Mouse (Mus musculus) embryonic facial prominence, embryonic 12.5 days (tissue): Measurements from ENCODE around the gene Gramd1b. TPM values are rescaled to one million over a fixed set of nuclear protein-coding genes. Genes with fewer than 3 reads are reported as not detected.

Experiments
- ATAC-seq: fragments of 200-750 bp; cut with Nextera tagmentation; 2 replicates; pipeline ENCODE4 v1.8.0; 2017; ENCODE audit not compliant: insufficient number of reproducible peaks, insufficient read depth, low FRiP score, low TSS enrichment
- H3K27ac ChIP-seq: fragments of 300-500 bp; sonication (generic); 2 replicates; pipeline ENCODE4 v1.5.1; 2016; ENCODE audit warnings: mild to moderate bottlenecking
- H3K27me3 ChIP-seq: fragments of 300-500 bp; sonication (generic); 2 replicates; pipeline ENCODE4 v1.6.1; 2016; ENCODE audit warnings: mild to moderate bottlenecking, moderate library complexity
- H3K36me3 ChIP-seq: fragments of 300-500 bp; sonication (generic); 2 replicates; pipeline ENCODE4 v1.6.1; 2016; ENCODE audit warnings: mild to moderate bottlenecking
- H3K4me1 ChIP-seq: fragments of 300-500 bp; sonication (generic); 2 replicates; pipeline ENCODE4 v1.6.1; 2016
- H3K4me2 ChIP-seq: fragments of 300-500 bp; sonication (generic); replicated peaks from 2 replicates; pipeline ENCODE4 v1.6.1; 2016; ENCODE audit warnings: mild to moderate bottlenecking, moderate library complexity
- H3K4me3 ChIP-seq: fragments of 300-500 bp; sonication (generic); 2 replicates; pipeline ENCODE4 v1.5.1; 2016; ENCODE audit warnings: mild to moderate bottlenecking
- H3K9ac ChIP-seq: fragments of 300-500 bp; sonication (generic); 2 replicates; pipeline ENCODE4 v1.6.1; 2016; ENCODE audit warnings: mild to moderate bottlenecking, moderate library complexity
- H3K9me3 ChIP-seq: fragments of 300-500 bp; sonication (generic); 2 replicates; pipeline ENCODE4 v1.6.1; 2016; ENCODE audit warnings: mild to moderate bottlenecking, moderate library complexity
- WGBS: fragments of 180-500 bp; shearing (Covaris S2); methylation state at CpG from one replicate; pipeline ENCODE4 v1.1.7; 2016; 5-methylcytosine and 5-hydroxymethylcytosine counted together
- polyA plus RNA-seq: library from polyadenylated mRNA; unstranded; fragments of >200 nt; fragmentation: Nextera tagmentation; extraction: Ambion mirVana; gene quantifications from 2 replicates; pipeline ENCODE4 v1.2.1, GENCODE M21; 2016

Gene Gramd1b
- polyA plus RNA-seq, 1 experiment from 2014 or later, result 5.0 TPM

- ATAC-seq, result no peak
- H3K9me3 ChIP-seq, result no peaks in the 10 kb centered on the region
- no peaks in the 10 kb centered on the region for H3K36me3 ChIP-seq
- 0 out of 2 replicates have a peak, but pooled peaks cover 1% of the 10 kb centered on the region for H3K27me3 ChIP-seq
- H3K27ac ChIP-seq, result no peak overlapping the region
- H3K4me3 ChIP-seq, result no peak overlapping the region
- no peak overlapping the region for H3K9ac ChIP-seq
- 89% methylated on average over 9 of the region's 9 CpGs for WGBS
- H3K4me2 ChIP-seq, result no peak overlapping the region
- no peaks in the 10 kb centered on the region for H3K4me1 ChIP-seq
Observed at GRCm38 (mm10) chr9:40472961-40473510, 58.1 kb downstream of the Gramd1b start.

- Histone ChIP-seq H3K36me3 (no peaks in the 10 kb centered on the region), H3K9me3 (no peaks in the 10 kb centered on the region), H3K27me3 (0 out of 2 replicates have a peak, but pooled peaks cover 5% of the 10 kb centered on the region), H3K4me3 (no peak overlapping the region), H3K4me1 (no peaks in the 10 kb centered on the region), H3K27ac (no peak overlapping the region), H3K9ac (no peak overlapping the region), H3K4me2 (no peak overlapping the region)
- WGBS, result 70% methylated on average over 15 of the region's 15 CpGs
- ATAC-seq, result no peak
Observed at GRCm38 (mm10) chr9:40469403-40470137, 61.6 kb downstream of the Gramd1b start.

- Histone ChIP-seq H3K27me3 (0 out of 2 replicates have a peak, but pooled peaks cover 5% of the 10 kb centered on the region), H3K36me3 (no peaks in the 10 kb centered on the region), H3K4me3 (no peak overlapping the region), H3K4me1 (no peaks in the 10 kb centered on the region), H3K9ac (no peak overlapping the region), H3K27ac (no peak overlapping the region), H3K9me3 (no peaks in the 10 kb centered on the region), H3K4me2 (no peak overlapping the region)
- ATAC-seq, result no peak
- WGBS, result 58% methylated on average over 7 of the region's 7 CpGs
Observed at GRCm38 (mm10) chr9:40466782-40467181, 64.4 kb downstream of the Gramd1b start.

GRCm38 (mm10) chr9:40465596-40465995, 65.6 kb downstream of the Gramd1b start:
- ATAC-seq, result no peak
- no peaks in the 10 kb centered on the region for H3K36me3 ChIP-seq
- no peaks in the 10 kb centered on the region for H3K9me3 ChIP-seq
- no peak overlapping the region for H3K9ac ChIP-seq
- WGBS, result 90% methylated on average over 5 of the region's 5 CpGs
- no peak overlapping the region for H3K4me2 ChIP-seq
- H3K27ac ChIP-seq, result no peak overlapping the region
- 0 out of 2 replicates have a peak, but pooled peaks cover 5% of the 10 kb centered on the region for H3K27me3 ChIP-seq
- H3K4me3 ChIP-seq, result no peak overlapping the region
- no peaks in the 10 kb centered on the region for H3K4me1 ChIP-seq

GRCm38 (mm10) chr9:40462401-40462800, 68.8 kb downstream of the Gramd1b start:
- Histone ChIP-seq H3K4me3 (no peak overlapping the region), H3K4me1 (no peaks in the 10 kb centered on the region), H3K9ac (no peak overlapping the region), H3K36me3 (no peaks in the 10 kb centered on the region), H3K27me3 (no peaks in the 10 kb centered on the region), H3K27ac (no peak overlapping the region), H3K4me2 (no peak overlapping the region), H3K9me3 (no peaks in the 10 kb centered on the region)
- ATAC-seq, result no peak
- WGBS, result 80% methylated on average over 6 of the region's 6 CpGs

GRCm38 (mm10) chr9:40460781-40461180, 70.4 kb downstream of the Gramd1b start:
- no peaks in the 10 kb centered on the region for H3K36me3 ChIP-seq
- WGBS, result 34% methylated on average over 6 of the region's 6 CpGs

GRCm38 (mm10) chr9:40459304-40460280, 71.6 kb downstream of the Gramd1b start:
- 55% methylated on average over 5 of the region's 5 CpGs for WGBS
- ATAC-seq, result no peak
- no peak overlapping the region for H3K9ac ChIP-seq
- no peaks in the 10 kb centered on the region for H3K27me3 ChIP-seq
- peaks cover 5% of the 10 kb centered on the region; the same call in 1 of the 2 replicates for H3K4me1 ChIP-seq
- H3K36me3 ChIP-seq, result no peaks in the 10 kb centered on the region
- no peak overlapping the region for H3K27ac ChIP-seq
- no peaks in the 10 kb centered on the region for H3K9me3 ChIP-seq
- H3K4me3 ChIP-seq, result no peak overlapping the region
- no peak overlapping the region for H3K4me2 ChIP-seq

More at GRCm38 (mm10) chr9:40460781-40461180, 70.4 kb downstream of the Gramd1b start:
- no peak overlapping the region for H3K27ac ChIP-seq
- no peaks in the 10 kb centered on the region for H3K27me3 ChIP-seq
- no peaks in the 10 kb centered on the region for H3K9me3 ChIP-seq
- H3K9ac ChIP-seq, result no peak overlapping the region
- H3K4me3 ChIP-seq, result no peak overlapping the region
- no peak overlapping the region for H3K4me2 ChIP-seq
- peaks cover 5% of the 10 kb centered on the region; the same call in 1 of the 2 replicates for H3K4me1 ChIP-seq
- no peak for ATAC-seq

GRCm38 (mm10) chr9:40458559-40459303, 72.5 kb downstream of the Gramd1b start:
- Histone ChIP-seq H3K27ac (no peak overlapping the region), H3K4me1 (peaks cover 5% of the 10 kb centered on the region; the same call in 1 of the 2 replicates), H3K36me3 (no peaks in the 10 kb centered on the region), H3K27me3 (no peaks in the 10 kb centered on the region), H3K9me3 (no peaks in the 10 kb centered on the region), H3K4me2 (no peak overlapping the region), H3K9ac (no peak overlapping the region), H3K4me3 (no peak overlapping the region)
- 54% methylated on average over 4 of the region's 4 CpGs for WGBS
- ATAC-seq, result no peak

GRCm38 (mm10) chr9:40457448-40457847, 73.7 kb downstream of the Gramd1b start:
- Histone ChIP-seq H3K4me2 (no peak overlapping the region), H3K36me3 (no peaks in the 10 kb centered on the region), H3K4me3 (no peak overlapping the region), H3K27me3 (no peaks in the 10 kb centered on the region), H3K4me1 (peaks cover 5% of the 10 kb centered on the region; the same call in 1 of the 2 replicates), H3K27ac (no peak overlapping the region), H3K9ac (no peak overlapping the region), H3K9me3 (no peaks in the 10 kb centered on the region)
- ATAC-seq, result no peak
- WGBS, result 46% methylated on average over 5 of the region's 5 CpGs

GRCm38 (mm10) chr9:40456191-40456590, 75.0 kb downstream of the Gramd1b start:
- no peaks in the 10 kb centered on the region for H3K27me3 ChIP-seq
- WGBS, result 0% methylated on average over 7 of the region's 7 CpGs
- ATAC-seq, result peak; percentile 85

More at GRCm38 (mm10) chr9:40456191-40456590, 75.0 kb downstream of the Gramd1b start:
- Histone ChIP-seq H3K4me1 (peaks cover 5% of the 10 kb centered on the region; the same call in 1 of the 2 replicates), H3K9ac (peak overlapping the region; percentile 51), H3K4me3 (peak overlapping the region; percentile 53), H3K9me3 (no peaks in the 10 kb centered on the region), H3K4me2 (peak overlapping the region; percentile 90), H3K27ac (peak overlapping the region; percentile 81), H3K36me3 (no peaks in the 10 kb centered on the region)
